ENCODE assay signal across 9 mouse cellular contexts in genomic region chr5:87142865-87143456, GRCm38 (mm10). TPM values are rescaled to one million over a fixed set of nuclear protein-coding genes. Genes with fewer than 3 reads are reported as not detected.
DNase-seq lines count a peak whose midpoint lies in the region; ATAC-seq lines count a peak whose summit lies in the region.
"Had no signal": no experiment of that assay in that cellular context is flagged by ENCODE, and none has a peak within 500 bp of the region (broad histone marks: within the 10 kb centered on the region; RNA-seq: fewer than 3 reads in every experiment).

No protein-coding gene starts in this region.

- no peak overlapping the region for H3K27ac ChIP-seq in hindbrain, embryonic 14.5 days
- no peak overlapping the region for H3K27ac ChIP-seq in midbrain, embryonic 13.5 days
- H3K27ac ChIP-seq: heart, embryonic 15.5 days had no signal

- no peaks in the 10 kb centered on the region for H3K4me1 ChIP-seq in hindbrain, embryonic 14.5 days (replicated peaks; ENCODE audit: control insufficient read depth, insufficient read depth, low read length)
- H3K4me1 ChIP-seq in midbrain, embryonic 13.5 days (replicated peaks), result no peaks in the 10 kb centered on the region
- H3K4me1 ChIP-seq: heart, embryonic 15.5 days had no signal

- DNase-seq in left cerebral cortex, adult 11 months (ENCODE audit: low spot score), result peak; percentile 6
- no peak for DNase-seq in left cerebral cortex, postnatal 4 days
- DNase-seq in cerebellum, postnatal 25 days, result peak; percentile 4
- DNase-seq in hindbrain, embryonic 14.5 days (ENCODE audit: low spot score), result peak; percentile 64
- DNase-seq in layer of hippocampus, postnatal 10 days (ENCODE audit: low spot score in 2 of 2), result peak; percentile 12 to 37
- no peak for DNase-seq in spleen, postnatal 14 days (ENCODE audit: low spot score in 2 of 2)

- H3K36me3 ChIP-seq in hindbrain, embryonic 14.5 days (replicated peaks; ENCODE audit: control insufficient read depth, insufficient read depth), result no peaks in the 10 kb centered on the region
- no peaks in the 10 kb centered on the region for H3K36me3 ChIP-seq in midbrain, embryonic 13.5 days
- H3K36me3 ChIP-seq: heart, embryonic 15.5 days had no signal

- ATAC-seq in hindbrain, embryonic 14.5 days (ENCODE audit: low FRiP score), result 0 out of 2 replicates have a peak, but pooled peaks have one; percentile 24
- ATAC-seq in midbrain, embryonic 13.5 days, result peak; percentile 45; the same call in 1 of the 2 replicates
- no peak for ATAC-seq in CD4-positive, CD25-positive, alpha-beta regulatory T cell, adult 4 months

- no peaks in the 10 kb centered on the region for H3K27me3 ChIP-seq in hindbrain, embryonic 14.5 days (ENCODE audit: control insufficient read depth, insufficient read depth, low read length)
- H3K27me3 ChIP-seq in midbrain, embryonic 13.5 days, result no peaks in the 10 kb centered on the region
- H3K27me3 ChIP-seq: heart, embryonic 15.5 days had no signal

- 29% methylated on average over 3 of the region's 3 CpGs for WGBS in hindbrain, embryonic 14.5 days
- WGBS in midbrain, embryonic 13.5 days, result 33% methylated on average over 3 of the region's 3 CpGs

- H3K4me3 ChIP-seq in hindbrain, embryonic 14.5 days (replicated peaks; ENCODE audit: low read length), result no peak overlapping the region
- H3K4me3 ChIP-seq in midbrain, embryonic 13.5 days (replicated peaks), result no peak overlapping the region
- H3K4me3 ChIP-seq: heart, embryonic 15.5 days had no signal

- H3K9me3 ChIP-seq in hindbrain, embryonic 14.5 days (ENCODE audit: control insufficient read depth, low read length), result no peaks in the 10 kb centered on the region
- no peaks in the 10 kb centered on the region for H3K9me3 ChIP-seq in midbrain, embryonic 13.5 days
- H3K9me3 ChIP-seq: heart, embryonic 15.5 days had no signal

- H3K4me2 ChIP-seq in hindbrain, embryonic 14.5 days (replicated peaks), result no peak overlapping the region
- H3K4me2 ChIP-seq in midbrain, embryonic 13.5 days (replicated peaks), result no peak overlapping the region
- H3K4me2 ChIP-seq: heart, embryonic 15.5 days had no signal

- intact Hi-C loops in left cerebral cortex, postnatal 4 days (cut with DNase I), result loop anchor here (10.0 kb wide), 2 partner anchors 258 to 288 kb away; no protein-coding TSS in a partner anchor

- no peak overlapping the region for H3K9ac ChIP-seq in hindbrain, embryonic 14.5 days
- no peak overlapping the region for H3K9ac ChIP-seq in midbrain, embryonic 13.5 days (replicated peaks)
- H3K9ac ChIP-seq: heart, embryonic 15.5 days had no signal

RNA-seq across cellular contexts. Expression of gene Ugt2b5, which starts 2.8 kb away (rescaled TPM):
- total RNA-seq in left cerebral cortex, postnatal 4 days (2021), result not detected
- polyA plus RNA-seq in hindbrain, embryonic 14.5 days (2014; fragmentation: Nextera tagmentation; extraction: Ambion mirVana), result not detected in 2 replicates
- not detected for total RNA-seq in layer of hippocampus, postnatal 10 days (2021)
- polyA plus RNA-seq in midbrain, embryonic 13.5 days (2015; fragmentation: Nextera tagmentation; extraction: Ambion mirVana), result not detected in 2 replicates
- not detected for polyA plus RNA-seq in CD4-positive, CD25-positive, alpha-beta regulatory T cell, adult 4 months (2017; shearing (Covaris generic))
- polyA plus RNA-seq: heart, embryonic 15.5 days had no signal

RNA-seq across cellular contexts. Expression of gene Ugt2b36, which starts 50.6 kb away (rescaled TPM):
- not detected for total RNA-seq in left cerebral cortex, postnatal 4 days (2021)
- polyA plus RNA-seq in hindbrain, embryonic 14.5 days (2014; fragmentation: Nextera tagmentation; extraction: Ambion mirVana), result 0.18 TPM in 1 of 2 replicates, not detected in the other
- total RNA-seq in layer of hippocampus, postnatal 10 days (2021), result not detected
- polyA plus RNA-seq in midbrain, embryonic 13.5 days (2015; fragmentation: Nextera tagmentation; extraction: Ambion mirVana), result not detected in 2 replicates
- not detected for polyA plus RNA-seq in CD4-positive, CD25-positive, alpha-beta regulatory T cell, adult 4 months (2017; shearing (Covaris generic))

Comparison
In these comparisons a context has a peak if more than half of its experiments do, and no peak if none do; other contexts are left out.
1. DNase-seq: peak in left cerebral cortex, adult 11 months (single experiment), cerebellum, postnatal 25 days (2 of 2), hindbrain, embryonic 14.5 days (single experiment) and layer of hippocampus, postnatal 10 days (2 of 2); none in left cerebral cortex, postnatal 4 days (single experiment) and spleen, postnatal 14 days (0 of 2).